Comparison of ENCODE assay signal across 30 mouse cellular contexts in genomic region chr4:63783826-63784225, GRCm38 (mm10). TPM values are rescaled to one million over a fixed set of nuclear protein-coding genes. Genes with fewer than 3 reads are reported as not detected.
DNase-seq lines count a peak whose midpoint lies in the region; ATAC-seq and TF ChIP-seq lines count a peak whose summit lies in the region.
"Had no signal": no experiment of that assay in that cellular context is flagged by ENCODE, and none has a peak within 500 bp of the region (broad histone marks: within the 10 kb centered on the region; RNA-seq: fewer than 3 reads in every experiment).

No protein-coding gene starts in this region.

- H3K4me3 ChIP-seq in embryonic facial prominence, embryonic 14.5 days (ENCODE audit: low read depth, low read length) = no peak overlapping the region
- no peak overlapping the region for H3K4me3 ChIP-seq in embryonic facial prominence, embryonic 10.5 days
- no peak overlapping the region for H3K4me3 ChIP-seq in kidney, embryonic 16.5 days (ENCODE audit: low read length)
- H3K4me3 ChIP-seq in lung, embryonic 15.5 days = no peak overlapping the region
- no peak overlapping the region for H3K4me3 ChIP-seq in lung, postnatal 0 days (ENCODE audit: low read depth, low read length)
- H3K4me3 ChIP-seq: hindbrain, embryonic 13.5 days; layer of hippocampus, adult 2 months; left cerebral cortex, adult 2 months; limb, embryonic 12.5 days; liver, embryonic 15.5 days; midbrain, embryonic 10.5 days; midbrain, embryonic 15.5 days; neural tube, embryonic 15.5 days had no signal

- no peaks in the 10 kb centered on the region for H3K9me3 ChIP-seq in embryonic facial prominence, embryonic 14.5 days (ENCODE audit: control insufficient read depth, low read length)
- H3K9me3 ChIP-seq in embryonic facial prominence, embryonic 10.5 days = no peaks in the 10 kb centered on the region
- no peaks in the 10 kb centered on the region for H3K9me3 ChIP-seq in kidney, embryonic 16.5 days (ENCODE audit: low read length)
- no peaks in the 10 kb centered on the region for H3K9me3 ChIP-seq in lung, embryonic 15.5 days
- no peaks in the 10 kb centered on the region for H3K9me3 ChIP-seq in lung, postnatal 0 days (ENCODE audit: low read length)
- H3K9me3 ChIP-seq: hindbrain, embryonic 13.5 days; limb, embryonic 12.5 days; liver, embryonic 15.5 days; midbrain, embryonic 10.5 days; midbrain, embryonic 15.5 days; neural tube, embryonic 15.5 days had no signal

- DNase-seq in embryonic facial prominence, embryonic 14.5 days (ENCODE audit: low spot score) = peak; percentile 13
- no peak for DNase-seq in embryonic facial prominence, embryonic 10.5 days (ENCODE audit: low spot score)
- DNase-seq in kidney, adult 8-10 months = no peak
- no peak for DNase-seq in lung, postnatal 0 days (ENCODE audit: low spot score)
- no peak for DNase-seq in gastrocnemius, postnatal 4 days (ENCODE audit: low spot score in 2 of 2)
- DNase-seq: cerebellum, adult 2 months; cerebellum, postnatal 14 days; gastrocnemius, postnatal 14 days; heart, postnatal 4 days; lung, postnatal 10 days; right cerebral cortex, postnatal 14 days; thymus, postnatal 4 days had no signal

- no peak for TF ChIP-seq CTCF in lung, postnatal 0 days (IDR thresholded peaks at IDR 0.05)

- no peak overlapping the region for H3K27ac ChIP-seq in embryonic facial prominence, embryonic 14.5 days (replicated peaks; ENCODE audit: low read depth, low read length)
- no peak overlapping the region for H3K27ac ChIP-seq in embryonic facial prominence, embryonic 10.5 days (replicated peaks)
- peak overlapping the region; percentile 36; the same call in 1 of the 2 replicates for H3K27ac ChIP-seq in kidney, embryonic 16.5 days (ENCODE audit: low read length)
- 0 out of 2 replicates have a peak overlapping the region, but pooled peaks have one; percentile 0 for H3K27ac ChIP-seq in lung, embryonic 15.5 days
- H3K27ac ChIP-seq in lung, postnatal 0 days (ENCODE audit: low read length) = no peak overlapping the region
- H3K27ac ChIP-seq: hindbrain, embryonic 13.5 days; layer of hippocampus, adult 2 months; left cerebral cortex, adult 2 months; limb, embryonic 12.5 days; liver, embryonic 15.5 days; midbrain, embryonic 10.5 days; midbrain, embryonic 15.5 days; neural tube, embryonic 15.5 days had no signal

- no peak for TF ChIP-seq EP300 in lung, postnatal 0 days (IDR thresholded peaks at IDR 0.05)

- H3K4me1 ChIP-seq in embryonic facial prominence, embryonic 14.5 days (ENCODE audit: control insufficient read depth, insufficient read depth, low read length) = no peaks in the 10 kb centered on the region
- no peaks in the 10 kb centered on the region for H3K4me1 ChIP-seq in embryonic facial prominence, embryonic 10.5 days
- peaks cover 8% of the 10 kb centered on the region; the same call in 1 of the 2 replicates for H3K4me1 ChIP-seq in kidney, embryonic 16.5 days (ENCODE audit: insufficient read depth, low read length)
- H3K4me1 ChIP-seq in lung, embryonic 15.5 days = 0 out of 2 replicates have a peak, but pooled peaks cover 9% of the 10 kb centered on the region
- no peaks in the 10 kb centered on the region for H3K4me1 ChIP-seq in lung, postnatal 0 days (ENCODE audit: insufficient read depth, low read depth, low read length)
- H3K4me1 ChIP-seq: hindbrain, embryonic 13.5 days; limb, embryonic 12.5 days; liver, embryonic 15.5 days; midbrain, embryonic 10.5 days; midbrain, embryonic 15.5 days; neural tube, embryonic 15.5 days had no signal

- no peaks in the 10 kb centered on the region for H3K36me3 ChIP-seq in embryonic facial prominence, embryonic 14.5 days (ENCODE audit: control insufficient read depth, insufficient read depth, low read length)
- no peaks in the 10 kb centered on the region for H3K36me3 ChIP-seq in embryonic facial prominence, embryonic 10.5 days (replicated peaks)
- no peaks in the 10 kb centered on the region for H3K36me3 ChIP-seq in kidney, embryonic 16.5 days (ENCODE audit: insufficient read depth, low read length)
- H3K36me3 ChIP-seq in lung, embryonic 15.5 days = no peaks in the 10 kb centered on the region
- H3K36me3 ChIP-seq in lung, postnatal 0 days (ENCODE audit: insufficient read depth, low read length) = no peaks in the 10 kb centered on the region
- H3K36me3 ChIP-seq: hindbrain, embryonic 13.5 days; limb, embryonic 12.5 days; liver, embryonic 15.5 days; midbrain, embryonic 10.5 days; midbrain, embryonic 15.5 days; neural tube, embryonic 15.5 days had no signal

- ATAC-seq in embryonic facial prominence, embryonic 14.5 days (ENCODE audit: low read depth) = no peak
- peak; percentile 69; the same call in 1 of the 2 replicates for ATAC-seq in kidney, embryonic 16.5 days (ENCODE audit: low FRiP score, low TSS enrichment)
- peak; percentile 42; the same call in 1 of the 2 replicates for ATAC-seq in lung, embryonic 15.5 days (ENCODE audit: borderline replicate concordance, extremely low read depth, low FRiP score, low TSS enrichment)
- no peak for ATAC-seq in lung, postnatal 0 days
- ATAC-seq: CD4-positive, CD25-positive, alpha-beta regulatory T cell, adult 4 months; intestine, embryonic 16.5 days had no signal

- no peak overlapping the region for H3K9ac ChIP-seq in embryonic facial prominence, embryonic 14.5 days (ENCODE audit: low read depth, low read length)
- no peak overlapping the region for H3K9ac ChIP-seq in kidney, embryonic 16.5 days (replicated peaks; ENCODE audit: low read length)
- no peak overlapping the region for H3K9ac ChIP-seq in lung, embryonic 15.5 days
- no peak overlapping the region for H3K9ac ChIP-seq in lung, postnatal 0 days (replicated peaks; ENCODE audit: low read depth)
- H3K9ac ChIP-seq: hindbrain, embryonic 13.5 days; limb, embryonic 12.5 days; liver, embryonic 15.5 days; midbrain, embryonic 15.5 days; neural tube, embryonic 15.5 days had no signal

- no peaks in the 10 kb centered on the region for H3K27me3 ChIP-seq in embryonic facial prominence, embryonic 14.5 days (replicated peaks; ENCODE audit: control insufficient read depth, insufficient read depth, low read length)
- no peaks in the 10 kb centered on the region for H3K27me3 ChIP-seq in embryonic facial prominence, embryonic 10.5 days (replicated peaks; ENCODE audit: low read depth, poor library complexity, severe bottlenecking)
- no peaks in the 10 kb centered on the region for H3K27me3 ChIP-seq in kidney, embryonic 16.5 days (ENCODE audit: insufficient read depth, low read length)
- H3K27me3 ChIP-seq in lung, embryonic 15.5 days = no peaks in the 10 kb centered on the region
- no peaks in the 10 kb centered on the region for H3K27me3 ChIP-seq in lung, postnatal 0 days (replicated peaks; ENCODE audit: insufficient read depth, low read length)
- H3K27me3 ChIP-seq: hindbrain, embryonic 13.5 days; limb, embryonic 12.5 days; liver, embryonic 15.5 days; midbrain, embryonic 15.5 days; neural tube, embryonic 15.5 days had no signal

- H3K4me2 ChIP-seq in embryonic facial prominence, embryonic 14.5 days (ENCODE audit: low read depth, low read length) = no peak overlapping the region
- no peak overlapping the region for H3K4me2 ChIP-seq in kidney, embryonic 16.5 days (replicated peaks; ENCODE audit: low read depth, low read length)
- no peak overlapping the region for H3K4me2 ChIP-seq in lung, embryonic 15.5 days
- H3K4me2 ChIP-seq in lung, postnatal 0 days (replicated peaks; ENCODE audit: low read depth, low read length) = no peak overlapping the region
- H3K4me2 ChIP-seq: heart, embryonic 11.5 days; hindbrain, embryonic 13.5 days; limb, embryonic 12.5 days; liver, embryonic 15.5 days; midbrain, embryonic 15.5 days; neural tube, embryonic 15.5 days had no signal

- whole genome bisulfite sequencing in embryonic facial prominence, embryonic 14.5 days = 70% methylated on average over 5 of the region's 5 CpGs
- WGBS in embryonic facial prominence, embryonic 10.5 days = 87% methylated on average over 5 of the region's 5 CpGs
- WGBS in kidney, embryonic 16.5 days = 26% methylated on average over 5 of the region's 5 CpGs
- WGBS in lung, embryonic 15.5 days = 42% methylated on average over 5 of the region's 5 CpGs
- 61% methylated on average over 5 of the region's 5 CpGs for WGBS in lung, postnatal 0 days

RNA-seq across cellular contexts. Expression of gene Tnfsf15, which starts 38.9 kb away (rescaled TPM):
- polyA plus RNA-seq in embryonic facial prominence, embryonic 14.5 days (2014; fragmentation: Nextera tagmentation; extraction: Ambion mirVana) = 0.21 TPM in 1 of 2 replicates, not detected in the other
- polyA plus RNA-seq in embryonic facial prominence, embryonic 10.5 days (2016; fragmentation: Nextera tagmentation; extraction: Ambion mirVana) = not detected in 2 replicates
- polyA plus RNA-seq in kidney, embryonic 16.5 days (2015; fragmentation: Nextera tagmentation; extraction: Ambion mirVana) = 1.3 TPM in 2 replicates
- polyA plus RNA-seq in lung, embryonic 15.5 days (2015; fragmentation: Nextera tagmentation; extraction: Ambion mirVana) = 0.14 and 0.27 TPM in 2 replicates
- 1.0 and 1.4 TPM in 2 replicates for polyA plus RNA-seq in lung, postnatal 0 days (2015; fragmentation: Nextera tagmentation; extraction: Ambion mirVana)
- not detected for total RNA-seq in gastrocnemius, postnatal 4 days (2021)
- total RNA-seq: heart, adult 18-20 months; layer of hippocampus, adult 2 months; layer of hippocampus, postnatal 14 days had no signal
- polyA plus RNA-seq: cortical plate, adult 2 months; forebrain, embryonic 14.5 days; hindbrain, embryonic 13.5 days; limb, embryonic 12.5 days; liver, adult 2 months; midbrain, embryonic 10.5 days; midbrain, embryonic 15.5 days; neural tube, embryonic 15.5 days had no signal

Comparison
In these comparisons a context has a peak if more than half of its experiments do, and no peak if none do; other contexts are left out.
1. ATAC-seq: peak in kidney, embryonic 16.5 days (single experiment) and lung, embryonic 15.5 days (single experiment); none in embryonic facial prominence, embryonic 14.5 days (single experiment) and lung, postnatal 0 days (single experiment).
2. H3K27ac ChIP-seq: peak in kidney, embryonic 16.5 days (single experiment) and lung, embryonic 15.5 days (single experiment); none in embryonic facial prominence, embryonic 14.5 days (single experiment), embryonic facial prominence, embryonic 10.5 days (single experiment) and lung, postnatal 0 days (single experiment).